Mouse (Mus musculus): ENCODE measurements around the gene Ccdc181. TPM values are rescaled to one million over a fixed set of nuclear protein-coding genes. Genes with fewer than 3 reads are reported as not detected.

Ccdc181 gene
- total and polyA plus RNA-seq, 3 experiments, result 11.0 to 15.8 TPM; not detected in 1

DNA sequence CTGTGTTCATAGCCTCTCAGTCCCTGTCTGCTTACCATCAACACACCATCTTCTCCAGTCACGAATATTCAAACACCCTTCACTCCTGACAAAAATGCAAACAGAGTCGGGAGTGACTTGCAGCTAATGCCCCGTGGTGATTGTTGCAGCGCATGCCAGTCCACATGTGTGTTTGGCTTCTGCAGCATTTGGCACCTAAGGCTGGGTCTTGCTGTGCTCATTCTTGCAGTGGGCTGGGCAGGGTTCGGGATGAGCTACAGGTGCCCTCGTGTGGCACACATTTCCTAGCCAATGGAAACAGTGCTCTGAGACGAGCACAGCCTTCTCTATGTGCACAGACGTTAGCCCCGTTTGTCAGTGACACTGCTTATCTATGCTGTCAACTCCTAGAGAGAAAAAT lies 41.9 kb downstream of the Ccdc181 start:
- DNase-seq (ENCODE audit: low read depth, low spot score), result no peak
- no peak overlapping the region for H3K9ac ChIP-seq (ENCODE audit: control insufficient read depth, low read depth, low read length, poor library complexity, severe bottlenecking)
- no peaks in the 10 kb centered on the region for H3K79me2 ChIP-seq (ENCODE audit: control insufficient read depth, insufficient read depth, low read length, poor library complexity)
- peaks cover 4 to 10% of the 10 kb centered on the region in 2 experiments for H3K4me1 ChIP-seq (ENCODE audit: control insufficient read depth in 1 of 2, insufficient read depth in 2 of 2, low read length in 2 of 2)
- peaks cover 0 to 7% of the 10 kb centered on the region in 2 experiments; a peak in 2 of 4 replicates for H3K36me3 ChIP-seq (ENCODE audit: control insufficient read depth in 1 of 2, insufficient read depth in 2 of 2, low read length in 2 of 2)
- H3K27me3 ChIP-seq (ENCODE audit: control insufficient read depth in 1 of 2, insufficient read depth in 2 of 2, low read length in 2 of 2), result no peaks in the 10 kb centered on the region
- H3K4me3 ChIP-seq (ENCODE audit: control insufficient read depth in 1 of 2, insufficient read depth in 1 of 2, low read depth in 2 of 2, low read length in 2 of 2), result no peak overlapping the region
- no peaks in the 10 kb centered on the region for H3K9me3 ChIP-seq (replicated peaks; ENCODE audit: insufficient read depth, low read length)
- H3K27ac ChIP-seq (ENCODE audit: control insufficient read depth, low read depth, low read length), result no peak overlapping the region
- no peak for TF ChIP-seq POLR2AphosphoS5 (IDR thresholded peaks at IDR 0.05; ENCODE audit: borderline replicate concordance, low read depth, low read length)
- TF ChIP-seq TCF12 (IDR thresholded peaks at IDR 0.05; ENCODE audit: low read depth, low read length), result no peak
- TF ChIP-seq MYC (IDR thresholded peaks at IDR 0.05; ENCODE audit: low read depth, low read length), result no peak
- no peak for TF ChIP-seq MAZ (IDR thresholded peaks at IDR 0.05; ENCODE audit: low read depth, low read length)
- TF ChIP-seq ZC3H11A (IDR thresholded peaks at IDR 0.05; ENCODE audit: low read depth, low read length), result no peak
- no peak for TF ChIP-seq ZNF384 (IDR thresholded peaks at IDR 0.05; ENCODE audit: low read depth, low read length)
- no peak for TF ChIP-seq POLR2AphosphoS2 (IDR thresholded peaks at IDR 0.05; ENCODE audit: low read length)
- no peak for TF ChIP-seq GATA1 (IDR thresholded peaks at IDR 0.05; ENCODE audit: low read depth, low read length)
- TF ChIP-seq NELFE (IDR thresholded peaks at IDR 0.05; ENCODE audit: low read depth, low read length), result no peak
- no peak for TF ChIP-seq CHD1 (IDR thresholded peaks at IDR 0.05; ENCODE audit: low read depth, low read length)
- TF ChIP-seq MEF2A (IDR thresholded peaks at IDR 0.05; ENCODE audit: extremely low read depth, insufficient replicate concordance, low read depth, low read length, poor library complexity, severe bottlenecking), result no peak
- TF ChIP-seq HCFC1 (IDR thresholded peaks at IDR 0.05; ENCODE audit: low read depth, low read length), result no peak

DNA sequence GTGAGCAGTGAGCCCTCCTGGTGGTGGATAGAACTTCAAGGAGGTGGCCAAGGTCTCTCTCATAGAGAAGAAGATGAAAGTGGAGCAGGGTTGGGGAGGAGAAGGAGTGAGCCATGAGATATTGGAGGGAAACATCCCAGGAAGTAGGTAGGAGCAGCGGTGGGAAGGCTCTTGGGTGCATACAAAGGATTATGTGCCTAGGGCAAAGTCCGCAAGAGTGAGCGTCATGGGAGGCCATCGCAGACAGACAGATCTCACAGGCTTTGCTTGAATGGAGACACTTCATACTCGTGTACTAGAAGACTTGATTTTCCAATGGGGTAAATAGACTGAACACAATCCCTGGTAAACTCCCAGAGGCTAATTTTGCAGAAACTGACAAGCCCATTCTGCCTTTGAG lies 43.1 kb downstream of the Ccdc181 start:
- Histone ChIP-seq H3K27ac (ENCODE audit: control insufficient read depth, low read depth, low read length) (no peak overlapping the region), H3K79me2 (ENCODE audit: control insufficient read depth, insufficient read depth, low read length, poor library complexity) (no peaks in the 10 kb centered on the region), H3K9me3 (replicated peaks; ENCODE audit: insufficient read depth, low read length) (no peaks in the 10 kb centered on the region), H3K9ac (ENCODE audit: control insufficient read depth, low read depth, low read length, poor library complexity, severe bottlenecking) (no peak overlapping the region), H3K36me3 (ENCODE audit: control insufficient read depth in 1 of 2, insufficient read depth in 2 of 2, low read length in 2 of 2) (peaks cover 0 to 7% of the 10 kb centered on the region in 2 experiments; a peak in 2 of 4 replicates), H3K27me3 (ENCODE audit: control insufficient read depth in 1 of 2, insufficient read depth in 2 of 2, low read length in 2 of 2) (no peaks in the 10 kb centered on the region), H3K4me1 (ENCODE audit: control insufficient read depth in 1 of 2, insufficient read depth in 2 of 2, low read length in 2 of 2) (peaks cover 4 to 10% of the 10 kb centered on the region in 2 experiments), H3K4me3 (ENCODE audit: control insufficient read depth in 1 of 2, insufficient read depth in 1 of 2, low read depth in 2 of 2, low read length in 2 of 2) (no peak overlapping the region)
- no peak for TF ChIP-seq RCOR1 (IDR thresholded peaks at IDR 0.05; ENCODE audit: low read depth, low read length)
- no peak for TF ChIP-seq SIN3A (IDR thresholded peaks at IDR 0.05; ENCODE audit: low read length)
- no peak for TF ChIP-seq CHD1 (IDR thresholded peaks at IDR 0.05; ENCODE audit: low read depth, low read length)
- TF ChIP-seq JUND (IDR thresholded peaks at IDR 0.05; ENCODE audit: low read depth, low read length), result no peak
- no peak for TF ChIP-seq BHLHE40 (IDR thresholded peaks at IDR 0.05; ENCODE audit: borderline replicate concordance, low read depth, low read length)
- no peak for DNase-seq (ENCODE audit: low read depth, low spot score)

Measured in MEL (cell line).